Mouse (Mus musculus) liver, postnatal 0 days (tissue): ENCODE measurements at regions not wholly inside any gene's neighbourhood (a gene's known extent, or its start where the extent isn't known, plus 50 kb on each side); places are given as distances from the start of the nearest gene placed in this dataset.

Experiments
- CTCF ChIP-seq: sonication (generic); IDR thresholded peaks from 2 replicates; pipeline ENCODE4 v1.5.1; 2016; ENCODE audit warnings: antibody characterized with exemption, low read depth
- EP300 ChIP-seq: IDR thresholded peaks from 2 replicates; pipeline ENCODE4 v1.6.1; 2016; ENCODE audit warnings: antibody characterized with exemption, low read depth, mild to moderate bottlenecking

- no peak for TF ChIP-seq CTCF
- TF ChIP-seq EP300, result no peak
These were observed 97.7 kb upstream of the Kazn start for GRCm38 (mm10) chr4:142336943-142337342.
